Mouse (Mus musculus) C2C12 (cell line): Measurements from ENCODE around the gene Hexdc. TPM values are rescaled to one million over a fixed set of nuclear protein-coding genes. Genes with fewer than 3 reads are reported as not detected.

Experiments used
- H3K27me3 ChIP-seq: one replicate; pipeline ENCODE4 v1.6.1; 2011; ENCODE audit not compliant: control insufficient read depth, insufficient read depth, insufficient read length
- H3K36me3 ChIP-seq: one replicate; pipeline ENCODE4 v1.6.1; 2011; ENCODE audit not compliant: control insufficient read depth, insufficient read depth
- H3K4me3 ChIP-seq: one replicate; pipeline ENCODE4 v1.5.1; 2011; ENCODE audit warnings: mild to moderate bottlenecking, control low read depth; ENCODE audit not compliant: poor library complexity, insufficient read depth, severe bottlenecking
- H3K79me2 ChIP-seq: one replicate; pipeline ENCODE4 v1.6.1; 2011; ENCODE audit not compliant: control insufficient read depth, insufficient read depth
- H3K79me3 ChIP-seq: one replicate; pipeline ENCODE4 v1.6.1; 2011; ENCODE audit warnings: low read depth, control low read depth
- H3ac ChIP-seq: one replicate; pipeline ENCODE3; 2011; ENCODE audit warnings: low read depth; ENCODE audit not compliant: control insufficient read depth, insufficient read length
- CEBPB ChIP-seq: IDR thresholded peaks from one replicate; pipeline ENCODE4 v1.6.1; 2011; ENCODE audit warnings: low read depth, mild to moderate bottlenecking, control low read depth, moderate library complexity
- CTCF ChIP-seq: IDR thresholded peaks from one replicate; pipeline ENCODE4 v1.5.1; 2011; ENCODE audit not compliant: control insufficient read depth, insufficient read depth, insufficient read length
- FOSL1 ChIP-seq: IDR thresholded peaks from one replicate; pipeline ENCODE4 v1.8.0; 2011; ENCODE audit warnings: mild to moderate bottlenecking, low read length; ENCODE audit not compliant: poor library complexity, insufficient read depth, severe bottlenecking
- MAX ChIP-seq: IDR thresholded peaks from one replicate; pipeline ENCODE4 v1.6.1; 2011; ENCODE audit warnings: mild to moderate bottlenecking, control low read depth
- MYOD1 ChIP-seq: IDR thresholded peaks from one replicate; pipeline ENCODE4 v1.6.1; 2011; ENCODE audit warnings: low read depth; ENCODE audit not compliant: control insufficient read depth, insufficient read length
- MYOG ChIP-seq: IDR thresholded peaks from one replicate; pipeline ENCODE4 v1.6.1; 2011; ENCODE audit not compliant: control insufficient read depth, insufficient read length; ENCODE audit errors: extremely low read depth
- USF1 ChIP-seq: IDR thresholded peaks from one replicate; pipeline ENCODE4 v1.6.1; 2011; ENCODE audit warnings: low read depth, mild to moderate bottlenecking, control low read depth, moderate library complexity
- polyA plus RNA-seq: library from polyadenylated mRNA; unstranded; fragments of >200 nt; fragmentation: generic; extraction: Trizol; gene quantifications from one replicate; pipeline ENCODE4 v1.2.1, GENCODE M21; 2012; ENCODE audit warnings: missing spikeins

Gene Hexdc
- polyA plus RNA-seq, 1 experiment, result 5.4 TPM

DNA sequence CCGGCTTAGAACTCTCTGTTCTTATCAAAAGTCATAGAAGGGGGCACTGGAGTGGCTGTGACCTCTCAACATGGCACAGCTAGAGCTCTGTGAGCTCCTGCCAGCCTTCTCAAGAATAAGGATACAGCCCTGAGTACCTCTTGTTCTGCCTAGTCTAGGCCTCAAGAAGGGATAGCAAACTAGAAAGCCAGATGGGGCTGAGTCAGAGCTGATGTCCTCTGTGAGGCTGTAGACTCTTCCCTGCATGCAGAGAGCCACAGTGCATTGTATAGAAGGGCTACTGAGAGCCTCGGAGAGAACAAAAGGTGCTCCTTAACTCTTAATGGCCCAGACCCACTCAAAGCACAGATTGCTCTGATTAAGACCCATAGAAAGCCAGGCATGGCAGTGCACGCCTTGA is 30.0 kb upstream of the Hexdc start:
- Histone ChIP-seq H3K79me3 (no peaks in the 10 kb centered on the region), H3ac (no peak overlapping the region), H3K4me3 (no peak overlapping the region), H3K79me2 (no peaks in the 10 kb centered on the region), H3K36me3 (no peaks in the 10 kb centered on the region), H3K27me3 (peaks cover 3% of the 10 kb centered on the region)
- TF ChIP-seq CTCF, result no peak
- TF ChIP-seq MAX, result no peak
- TF ChIP-seq CEBPB, result no peak
- no peak for TF ChIP-seq USF1
- TF ChIP-seq MYOG, result no peak
- no peak for TF ChIP-seq MYOD1
- no peak for TF ChIP-seq FOSL1

DNA sequence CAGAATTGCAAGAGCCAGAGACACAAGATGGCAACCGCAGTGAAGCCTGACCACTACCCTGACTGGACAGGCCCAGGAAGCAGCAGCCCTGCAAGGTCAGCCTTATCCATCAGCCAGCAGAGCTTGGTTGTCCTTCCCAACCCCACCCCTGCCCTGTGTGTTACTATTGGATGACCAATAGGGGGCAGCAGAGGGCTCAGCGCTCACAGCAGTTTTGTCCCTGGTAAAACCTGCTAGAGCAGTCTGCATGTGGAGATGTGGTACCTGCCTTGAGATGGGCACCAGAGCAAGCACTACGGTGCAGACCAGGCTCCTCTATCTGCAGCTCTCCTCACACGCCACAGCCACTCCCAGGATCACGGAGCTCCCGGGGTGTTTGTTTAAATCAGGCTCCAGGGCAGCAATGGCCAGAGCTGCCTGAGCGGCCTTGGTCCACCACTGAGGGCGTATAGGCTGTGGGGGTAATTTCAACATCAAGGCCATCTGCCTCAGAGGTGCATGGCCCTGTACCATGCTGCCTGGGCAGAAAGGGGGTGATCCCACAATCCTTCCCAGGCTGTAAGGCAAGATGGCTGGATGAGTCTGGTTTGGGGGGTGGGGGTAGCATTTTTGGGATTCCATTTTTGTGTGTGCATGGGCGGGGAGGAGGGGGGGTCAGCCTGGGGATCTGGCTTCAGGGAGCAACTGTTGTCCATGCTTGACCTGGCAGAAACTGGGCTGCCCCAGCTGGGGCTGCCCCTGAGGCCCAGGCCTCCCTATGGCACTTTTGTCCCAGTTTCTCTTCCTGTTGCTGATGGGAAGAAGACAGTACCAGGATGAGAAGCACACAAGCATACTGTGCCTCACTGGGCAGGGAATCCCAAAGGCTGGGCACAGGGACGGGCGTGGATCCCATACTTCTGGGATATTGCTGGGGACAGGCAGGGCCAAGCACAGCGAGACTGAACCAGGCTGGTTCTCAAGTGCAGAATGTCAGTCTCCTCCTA is 27.7 kb upstream of the Hexdc start:
- Histone ChIP-seq H3K4me3 (no peak overlapping the region), H3K36me3 (no peaks in the 10 kb centered on the region), H3ac (no peak overlapping the region), H3K79me2 (no peaks in the 10 kb centered on the region), H3K79me3 (no peaks in the 10 kb centered on the region), H3K27me3 (peaks cover 3% of the 10 kb centered on the region)
- no peak for TF ChIP-seq MYOD1
- no peak for TF ChIP-seq CEBPB
- no peak for TF ChIP-seq MAX
- no peak for TF ChIP-seq FOSL1
- TF ChIP-seq CTCF, result peak; percentile 72
- no peak for TF ChIP-seq MYOG
- no peak for TF ChIP-seq USF1

DNA sequence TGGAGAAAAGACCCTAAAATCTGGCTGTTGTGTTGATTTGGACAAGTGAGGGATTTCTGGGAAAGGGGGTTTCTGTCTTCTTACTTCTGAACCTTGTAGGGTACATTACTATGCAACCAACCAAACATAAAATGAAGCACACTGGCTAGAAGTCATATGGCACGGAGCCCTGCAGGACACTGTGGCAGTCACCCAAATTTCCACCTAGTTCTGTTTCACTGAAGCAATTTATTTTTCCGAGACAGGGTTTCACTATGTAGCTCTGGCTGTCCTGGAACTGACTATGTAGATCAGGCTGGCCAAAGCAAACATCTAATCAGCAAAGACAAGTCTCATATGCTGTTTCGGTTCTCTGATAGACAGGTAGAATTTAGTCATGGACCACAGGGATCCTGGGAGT is 14.6 kb upstream of the Hexdc start:
- Histone ChIP-seq H3K79me2 (no peaks in the 10 kb centered on the region), H3K4me3 (no peak overlapping the region), H3K27me3 (no peaks in the 10 kb centered on the region), H3K79me3 (no peaks in the 10 kb centered on the region), H3K36me3 (no peaks in the 10 kb centered on the region), H3ac (no peak overlapping the region)
- TF ChIP-seq CEBPB (no peak), CTCF (no peak), USF1 (no peak), FOSL1 (no peak)

DNA sequence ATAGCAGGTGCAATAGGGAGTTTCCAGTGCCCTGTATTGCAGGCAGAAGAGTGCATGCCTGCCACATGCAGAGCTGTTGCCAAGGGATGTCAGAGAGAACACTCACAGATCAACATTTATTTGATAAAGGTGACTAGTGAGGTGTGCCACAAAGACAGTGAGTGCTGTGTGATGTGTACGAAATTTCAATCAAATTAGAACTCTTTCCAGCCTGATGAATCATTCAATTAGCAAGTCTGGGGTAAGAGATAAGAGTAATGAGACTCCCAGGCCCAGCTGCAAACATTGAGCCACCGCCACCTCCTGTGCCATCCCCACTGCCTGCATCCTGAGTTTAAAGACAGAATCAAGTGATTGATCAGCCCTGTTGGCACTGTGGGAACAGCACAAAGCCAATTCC is 11.5 kb upstream of the Hexdc start:
- no peaks in the 10 kb centered on the region for H3K36me3 ChIP-seq
- TF ChIP-seq CEBPB (no peak), CTCF (no peak), MYOD1 (no peak), USF1 (no peak), FOSL1 (no peak), MAX (no peak), MYOG (no peak)
- H3K79me3 ChIP-seq, result no peaks in the 10 kb centered on the region

DNA sequence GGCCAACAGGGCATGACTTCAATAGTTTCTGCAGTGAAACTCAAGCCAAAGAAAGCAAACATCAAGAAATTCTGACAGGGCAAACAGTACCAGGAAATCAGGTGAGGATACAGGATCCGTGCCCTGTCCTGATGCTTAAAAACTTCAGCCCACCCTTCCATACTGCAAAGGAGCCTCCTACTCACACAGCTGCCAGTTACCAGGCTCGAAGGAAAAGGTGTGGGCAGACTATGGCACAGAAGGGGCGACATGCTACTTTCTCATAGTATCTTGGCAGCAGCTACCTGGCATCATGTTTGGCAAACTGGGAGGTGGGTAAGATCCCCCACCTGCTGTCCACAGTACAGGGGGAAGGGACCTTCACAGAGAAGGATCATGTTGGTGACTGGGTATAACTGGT is 10.8 kb upstream of the Hexdc start:
- H3ac ChIP-seq, result no peak overlapping the region
- no peaks in the 10 kb centered on the region for H3K79me2 ChIP-seq
- H3K27me3 ChIP-seq, result no peaks in the 10 kb centered on the region
- no peaks in the 10 kb centered on the region for H3K79me3 ChIP-seq
- H3K4me3 ChIP-seq, result no peak overlapping the region
- TF ChIP-seq CTCF (no peak), USF1 (no peak), FOSL1 (no peak), MAX (no peak), CEBPB (no peak), MYOD1 (no peak), MYOG (no peak)
- H3K36me3 ChIP-seq, result no peaks in the 10 kb centered on the region

More for the DNA sequence above, 11.5 kb upstream of the Hexdc start:
- no peaks in the 10 kb centered on the region for H3K27me3 ChIP-seq
- H3K79me2 ChIP-seq, result no peaks in the 10 kb centered on the region
- H3K4me3 ChIP-seq, result no peak overlapping the region
- H3ac ChIP-seq, result no peak overlapping the region

DNA sequence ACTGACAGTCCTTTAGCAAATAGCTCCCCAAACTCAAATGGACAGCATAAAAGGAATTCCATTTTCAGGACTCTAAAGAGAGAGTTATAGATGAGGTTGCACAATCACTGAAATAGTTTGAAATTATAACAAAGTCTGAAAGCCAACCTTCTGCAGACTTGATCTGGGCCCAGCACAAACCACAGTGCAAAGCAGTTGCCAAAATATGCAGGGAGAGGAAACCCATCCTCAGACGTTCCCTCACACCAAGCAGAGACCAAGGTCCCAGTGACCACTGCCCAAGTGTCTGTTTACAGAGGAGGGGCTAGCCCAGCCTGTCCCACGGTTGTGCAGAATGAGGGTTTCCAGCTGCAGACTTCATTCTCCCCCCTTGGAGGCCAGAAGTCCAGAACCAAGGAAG is 5.6 kb upstream of the Hexdc start:
- Histone ChIP-seq H3K79me2 (no peaks in the 10 kb centered on the region), H3ac (no peak overlapping the region), H3K79me3 (no peaks in the 10 kb centered on the region), H3K4me3 (no peak overlapping the region), H3K36me3 (no peaks in the 10 kb centered on the region), H3K27me3 (no peaks in the 10 kb centered on the region)
- TF ChIP-seq MYOG, result no peak
- TF ChIP-seq CEBPB, result peak; percentile 59
- no peak for TF ChIP-seq USF1
